Mouse (Mus musculus) heart, postnatal 25 days (tissue): ENCODE measurements around the gene Spred1. TPM values are rescaled to one million over a fixed set of nuclear protein-coding genes. Genes with fewer than 3 reads are reported as not detected.
A peak's percentile ranks its signal among the peaks of the same experiment; 100 is the strongest.

Source experiments
- DNase-seq: peaks from one replicate; pipeline ENCODE4 v3.0.0; 2022; ENCODE audit warnings: low spot score
- intact Hi-C: fragments of 180-260 bp; cut with DNase I; formaldehyde crosslinking; loops from one replicate; pipeline ENCODE4 v1.15.1; 2025
- total RNA-seq, 2 experiments: library from RNA; stranded (reverse); gene quantifications; 2 replicates each; pipeline ENCODE4 v1.2.3; 2021

Spred1 gene
- 10 to 100 TPM; 17.1 to 17.6 TPM for total RNA-seq

- intact Hi-C loops = loop anchor here (2.0 kb wide), 2 partner anchors 59 to 147 kb away; no protein-coding TSS in a partner anchor
- peak; percentile 12 for DNase-seq
Measured at GRCm38 (mm10) chr2:117121212-117121983, at the start of gene Spred1. Gene Spred1 (plus strand): TSS chr2:117121374.

DNA sequence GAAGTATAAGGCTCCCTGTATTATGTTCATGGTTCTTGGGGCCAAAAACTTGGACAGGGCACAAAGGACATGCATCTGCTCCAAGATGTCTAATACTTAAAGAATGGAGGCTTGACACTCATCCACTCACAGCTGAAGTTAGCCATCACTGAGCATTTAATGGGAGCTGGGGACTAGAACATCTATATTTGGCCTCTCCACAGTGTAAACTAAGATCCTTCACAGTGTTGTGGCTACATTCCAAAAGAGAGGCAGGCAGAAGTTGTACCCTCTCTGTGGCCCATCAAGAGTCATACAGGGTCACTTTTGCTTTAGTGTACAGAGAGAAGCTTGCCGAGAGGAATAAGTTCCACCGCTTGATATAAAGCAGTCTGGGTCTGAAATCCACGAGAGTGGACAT, 49.6 kb upstream of the Spred1 start:
- no peak for DNase-seq
- intact Hi-C loops = no loop called here

DNA sequence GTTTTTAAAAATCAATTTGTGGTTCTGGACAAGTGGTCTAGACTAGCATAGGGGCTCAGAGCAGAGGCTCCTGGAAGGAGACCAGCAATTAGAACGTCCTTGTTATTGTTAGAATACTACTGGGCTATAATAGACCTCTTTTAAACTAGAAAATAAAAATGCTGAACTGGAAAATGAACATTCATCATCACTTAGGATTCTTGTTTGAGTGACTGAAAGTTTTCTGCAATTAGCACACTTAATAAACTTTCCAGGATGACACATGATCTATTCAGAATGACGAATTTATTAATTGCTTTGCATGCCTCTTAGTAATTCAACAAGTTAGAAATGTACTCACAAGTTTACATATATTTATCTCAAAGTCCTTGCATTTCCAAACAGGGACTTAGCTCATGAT, 42.5 kb upstream of the Spred1 start:
- no peak for DNase-seq
- intact Hi-C loops = loop anchor here (2.0 kb wide), 1 partner anchor 46 kb away; no protein-coding TSS in a partner anchor

GRCm38 (mm10) chr2:117079621-117080020, 41.6 kb upstream of the Spred1 start:
- DNase-seq = no peak
- intact Hi-C loops = loop anchor here (2.0 to 5.0 kb wide), 2 partner anchors 38 to 47 kb away; no protein-coding TSS in a partner anchor

DNA sequence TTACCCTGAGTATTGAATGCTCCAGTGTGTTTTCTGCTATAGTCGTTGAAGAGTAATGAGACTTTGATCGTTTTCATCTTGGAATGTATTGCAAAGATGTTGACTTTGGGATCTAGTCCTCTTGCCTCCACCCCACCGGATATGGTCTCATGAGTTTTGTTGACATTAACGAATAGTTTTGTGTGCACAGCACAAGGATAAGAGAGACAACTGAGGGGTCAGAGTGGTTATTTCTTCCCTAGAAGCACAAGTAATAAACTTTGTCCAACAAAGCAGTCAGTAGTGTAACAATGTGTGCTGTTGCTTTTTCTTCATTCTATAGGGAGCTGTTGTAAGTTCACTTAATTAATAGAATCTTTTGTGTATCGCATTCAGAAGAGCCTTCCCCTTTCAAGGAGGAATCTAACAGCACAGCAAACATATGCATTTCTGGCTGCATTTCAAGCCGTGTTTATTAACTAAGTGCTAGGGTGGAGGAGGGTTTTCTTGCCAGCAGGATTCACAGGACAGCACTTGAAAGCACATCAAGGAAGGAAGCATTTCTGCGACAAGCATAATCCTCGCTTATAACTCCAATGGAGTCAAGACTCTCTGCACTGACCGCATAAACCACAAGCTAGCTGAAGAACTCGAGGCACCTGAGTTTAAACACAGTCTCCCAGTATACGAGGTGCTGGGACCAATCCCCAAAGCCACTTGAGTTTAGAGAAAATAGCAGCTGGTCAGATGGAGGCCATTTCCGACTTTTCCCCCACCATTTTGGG, 35.0 kb upstream of the Spred1 start:
- no peak for DNase-seq
- intact Hi-C loops = no loop called here

- intact Hi-C loops = no loop called here
- DNase-seq = no peak
Measured at GRCm38 (mm10) chr2:117086766-117087457, 34.3 kb upstream of the Spred1 start.

DNA sequence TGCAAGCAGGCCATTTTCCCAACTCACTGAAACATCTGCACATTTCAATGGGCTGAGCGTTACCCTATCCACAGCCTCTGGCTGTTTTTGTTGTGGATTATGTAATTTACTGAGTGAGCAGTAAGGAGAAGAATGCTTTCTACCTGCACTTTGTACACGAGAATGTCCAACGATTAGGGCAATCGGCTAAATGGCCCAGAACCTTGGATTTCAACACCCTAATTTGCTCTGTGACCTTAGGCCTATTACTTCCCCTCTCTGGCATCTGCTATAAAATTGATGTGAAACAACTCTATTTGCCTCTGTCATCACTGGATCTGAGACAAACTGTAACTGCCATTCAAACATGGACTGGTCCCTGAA, 33.7 kb upstream of the Spred1 start:
- no peak for DNase-seq
- intact Hi-C loops = no loop called here

DNA sequence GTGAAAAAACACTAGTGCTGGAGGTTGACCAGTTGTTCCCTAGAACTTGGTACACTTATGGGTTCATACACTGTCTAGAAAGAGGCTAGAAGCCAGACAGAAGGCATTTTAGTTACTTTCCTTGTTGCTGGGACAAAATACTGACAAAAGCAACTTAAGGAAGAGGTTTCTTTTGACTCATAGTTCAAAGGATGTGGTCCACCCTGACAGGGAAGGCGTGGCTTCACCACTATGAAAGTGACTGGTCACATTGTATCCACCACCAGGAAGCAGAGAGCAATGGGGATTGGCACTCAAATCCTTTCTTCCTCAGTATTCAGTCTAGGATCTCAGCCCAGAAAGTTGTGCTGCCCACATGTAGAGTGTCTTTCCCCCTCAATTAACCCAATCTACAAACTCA, 31.7 kb upstream of the Spred1 start:
- intact Hi-C loops = no loop called here
- DNase-seq = no peak

DNA sequence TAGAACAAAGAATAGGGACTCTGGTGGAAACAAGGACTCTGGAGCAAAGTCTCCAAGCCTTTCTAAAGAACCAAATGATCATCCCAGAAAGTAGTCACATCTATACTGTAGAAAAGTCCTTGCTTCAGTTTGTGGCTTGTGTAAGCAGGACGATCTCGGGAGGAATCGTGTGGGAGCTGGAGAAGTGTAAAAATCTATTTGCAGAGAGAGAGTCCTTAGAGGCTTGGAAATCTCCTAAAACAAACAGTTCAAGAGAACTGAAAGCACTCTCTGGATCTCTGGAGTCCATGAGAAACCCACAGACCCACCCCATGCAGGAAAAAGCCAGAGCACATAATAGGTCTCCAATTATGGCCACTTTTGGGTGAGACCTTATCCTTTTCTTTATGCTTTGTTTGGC, 31.1 kb upstream of the Spred1 start:
- DNase-seq = no peak
- intact Hi-C loops = loop anchor here (2.0 kb wide), 1 partner anchor 15 kb away; no protein-coding TSS in a partner anchor

GRCm38 (mm10) chr2:117092946-117093401, 28.2 kb upstream of the Spred1 start:
- no peak for DNase-seq
- intact Hi-C loops = no loop called here

DNA sequence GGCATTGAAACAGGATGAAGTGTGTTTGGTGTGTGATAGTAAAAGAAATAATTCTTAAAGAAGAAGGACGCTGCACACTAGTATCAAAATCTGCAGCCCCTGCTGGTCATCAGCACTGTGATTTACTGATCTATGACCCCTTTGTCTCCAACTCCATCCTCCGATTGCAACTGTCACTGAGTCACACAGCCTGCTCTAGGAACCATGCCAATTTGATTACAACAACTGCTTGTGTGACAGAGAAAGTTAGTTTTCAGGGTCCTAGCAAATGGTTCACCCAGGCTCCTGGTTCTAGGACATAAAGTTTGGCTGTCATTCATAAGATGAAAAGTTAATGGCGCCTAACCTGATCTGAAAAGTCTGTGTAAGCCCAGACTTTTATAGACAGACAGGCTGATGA, 25.7 kb upstream of the Spred1 start:
- no peak for DNase-seq
- intact Hi-C loops = no loop called here

GRCm38 (mm10) chr2:117097305-117097704, 23.9 kb upstream of the Spred1 start:
- DNase-seq = no peak
- intact Hi-C loops = no loop called here

DNA sequence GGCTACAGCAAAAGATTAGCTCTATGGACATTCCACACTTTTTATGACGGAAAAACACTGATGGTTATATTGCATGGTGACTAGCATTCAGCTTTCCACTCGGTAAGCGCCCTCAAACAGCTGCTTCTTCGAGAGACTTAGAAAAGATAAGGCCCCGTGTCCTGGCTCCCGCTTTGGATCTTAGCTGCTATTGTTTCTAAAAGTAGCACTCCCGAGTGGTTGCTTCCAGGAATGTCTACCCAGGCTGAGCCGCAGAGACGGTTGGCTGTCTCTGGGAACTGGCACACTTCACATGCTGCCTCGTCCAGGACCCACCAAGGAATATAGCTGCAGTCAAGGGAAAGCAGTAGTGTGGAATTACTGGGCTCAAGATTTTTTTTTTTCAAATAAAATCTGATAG, 21.9 kb upstream of the Spred1 start:
- DNase-seq = no peak
- intact Hi-C loops = no loop called here

DNA sequence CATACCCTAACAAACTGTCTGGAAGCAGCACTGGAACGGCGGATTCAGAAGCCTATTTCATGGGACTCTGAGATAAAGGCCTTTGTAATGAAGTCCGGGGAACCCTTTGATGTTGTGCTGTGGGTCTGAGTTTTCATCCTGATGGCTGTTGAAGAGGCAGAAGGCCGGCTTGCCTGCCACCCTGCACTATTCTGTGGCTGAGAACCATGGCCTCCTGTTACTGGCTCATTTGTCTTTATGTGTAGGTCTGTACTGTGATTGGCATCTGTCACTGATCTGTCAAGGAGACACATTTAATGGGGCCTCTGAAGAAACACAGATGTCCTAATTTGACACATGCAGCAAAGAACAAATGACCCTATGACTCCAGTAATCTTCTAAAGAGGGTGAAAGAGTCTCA, 17.7 kb upstream of the Spred1 start:
- intact Hi-C loops = no loop called here
- no peak for DNase-seq

- intact Hi-C loops = loop anchor here (2.0 kb wide), 1 partner anchor 15 kb away; no protein-coding TSS in a partner anchor
- no peak for DNase-seq
Measured at GRCm38 (mm10) chr2:117105407-117105806, 15.8 kb upstream of the Spred1 start.

DNA sequence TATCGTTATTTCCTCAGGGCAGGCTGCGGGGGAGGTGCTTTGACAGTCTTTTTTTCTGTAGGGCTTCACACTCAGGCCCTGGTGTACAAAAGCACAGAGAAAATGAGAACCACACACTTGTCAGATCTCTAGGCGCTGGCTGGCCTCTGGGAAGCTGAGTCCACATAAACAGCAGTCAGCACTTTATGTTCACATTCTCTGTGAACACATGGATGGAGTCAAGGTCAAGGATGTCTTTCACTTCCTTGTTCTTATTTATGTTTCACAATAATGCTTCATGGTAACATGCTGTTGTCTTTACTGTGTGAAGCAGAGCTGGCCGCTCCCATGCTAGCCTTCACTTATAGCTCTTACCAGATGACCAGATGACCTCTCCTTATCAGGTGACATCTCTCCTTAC, 13.1 kb upstream of the Spred1 start:
- intact Hi-C loops = no loop called here
- no peak for DNase-seq

DNA sequence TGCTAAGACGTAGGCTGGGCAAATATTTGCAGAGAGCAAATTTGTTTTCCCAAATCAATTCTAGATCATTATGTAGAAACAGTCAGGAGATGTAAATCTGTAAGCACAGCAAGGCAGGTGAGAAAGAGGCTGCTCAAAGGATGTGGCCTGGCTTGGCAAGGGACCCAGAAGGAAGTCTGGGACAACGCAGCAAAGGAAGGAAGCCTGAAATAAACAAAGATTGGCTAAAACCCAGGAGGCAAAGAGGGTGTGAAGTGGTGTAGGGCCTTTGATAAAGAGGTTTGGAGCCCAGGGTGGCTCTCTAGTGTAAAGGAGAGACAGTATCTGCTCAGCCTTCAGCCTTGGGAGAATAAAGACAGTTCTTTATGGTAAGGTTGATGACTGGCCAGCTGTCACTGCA, 11.9 kb upstream of the Spred1 start:
- intact Hi-C loops = no loop called here
- DNase-seq = no peak

DNA sequence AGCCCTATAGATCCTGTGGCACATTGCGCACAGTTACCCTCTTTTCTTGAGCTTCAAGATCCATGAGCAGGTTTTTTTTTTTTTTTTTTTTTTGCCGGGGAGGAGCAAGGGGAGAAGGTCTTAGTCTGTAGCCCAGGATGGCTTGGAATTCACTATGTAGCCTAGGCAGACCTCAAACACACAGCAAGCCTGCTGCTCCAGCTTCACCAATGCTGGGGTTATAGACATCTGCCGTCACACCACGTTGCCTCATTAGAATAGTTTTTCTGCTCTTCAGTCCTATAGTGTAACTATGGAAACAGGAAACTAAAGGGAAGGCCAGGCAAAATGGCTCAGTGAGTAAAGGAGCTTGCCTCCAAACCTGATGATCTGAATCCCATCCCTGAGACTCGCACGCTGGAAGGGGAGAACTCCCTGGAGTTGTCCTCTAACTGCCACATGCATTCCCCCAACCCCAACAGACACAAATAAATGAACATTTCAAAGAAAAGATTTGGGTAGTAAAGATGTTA, 10.8 kb upstream of the Spred1 start:
- intact Hi-C loops = no loop called here
- no peak for DNase-seq

- intact Hi-C loops = no loop called here
- DNase-seq = no peak
Measured at GRCm38 (mm10) chr2:117113262-117113661, 7.9 kb upstream of the Spred1 start.

GRCm38 (mm10) chr2:117113762-117114161, 7.4 kb upstream of the Spred1 start:
- no peak for DNase-seq
- intact Hi-C loops = no loop called here
